Mouse (Mus musculus): Measurements from ENCODE around the gene Eefsec.

GRCm38 (mm10) chr6:88439056-88439455 lies 7.3 kb downstream of the Eefsec start:
- TF ChIP-seq CTCF (IDR thresholded peaks at IDR 0.05; ENCODE audit: borderline replicate concordance, extremely low read depth, insufficient read depth, insufficient read length): no peak
- no peak for TF ChIP-seq POLR2A (IDR thresholded peaks at IDR 0.05; ENCODE audit: borderline replicate concordance, extremely low read depth, insufficient read depth, insufficient read length, poor library complexity, severe bottlenecking)
